Mouse (Mus musculus) heart, embryonic 13.5 days (tissue): Measurements from ENCODE around the gene Vti1a. TPM values are rescaled to one million over a fixed set of nuclear protein-coding genes. Genes with fewer than 3 reads are reported as not detected.
A peak's percentile ranks its signal among the peaks of the same experiment; 100 is the strongest.

Source experiments
- ATAC-seq: fragments of 200-750 bp; cut with Nextera tagmentation; 2 replicates; pipeline ENCODE4 v1.8.0; 2017; ENCODE audit warnings: moderate TSS enrichment; ENCODE audit not compliant: insufficient number of reproducible peaks, low FRiP score, low TSS enrichment; ENCODE audit errors: extremely low read depth
- H3K27ac ChIP-seq: fragments of 300-500 bp; sonication (generic); replicated peaks from 2 replicates; pipeline ENCODE4 v1.5.1; 2015; ENCODE audit warnings: moderate library complexity, mild to moderate bottlenecking, inconsistent platforms
- H3K27me3 ChIP-seq: fragments of 300-500 bp; sonication (generic); replicated peaks from 2 replicates; pipeline ENCODE4 v1.6.1; 2015; ENCODE audit warnings: mild to moderate bottlenecking, inconsistent platforms
- H3K36me3 ChIP-seq: fragments of 300-500 bp; sonication (generic); 2 replicates; pipeline ENCODE4 v1.6.1; 2015; ENCODE audit warnings: mild to moderate bottlenecking, inconsistent platforms
- H3K4me1 ChIP-seq: fragments of 300-500 bp; sonication (generic); 2 replicates; pipeline ENCODE4 v1.6.1; 2015; ENCODE audit warnings: inconsistent platforms
- H3K4me2 ChIP-seq: fragments of 300-500 bp; sonication (generic); 2 replicates; pipeline ENCODE4 v1.6.1; 2015; ENCODE audit warnings: inconsistent platforms, mild to moderate bottlenecking, moderate library complexity
- H3K4me3 ChIP-seq: fragments of 300-500 bp; sonication (generic); 2 replicates; pipeline ENCODE4 v1.5.1; 2015; ENCODE audit warnings: moderate library complexity, mild to moderate bottlenecking, inconsistent platforms
- H3K9ac ChIP-seq: fragments of 300-500 bp; sonication (generic); 2 replicates; pipeline ENCODE4 v1.6.1; 2015; ENCODE audit warnings: inconsistent platforms, mild to moderate bottlenecking, moderate library complexity
- H3K9me3 ChIP-seq: fragments of 300-500 bp; sonication (generic); 2 replicates; pipeline ENCODE4 v1.6.1; 2016; ENCODE audit warnings: inconsistent platforms
- WGBS: fragments of 180-500 bp; shearing (Covaris S2); methylation state at CpG from one replicate; pipeline ENCODE4 v1.1.7; 2015; ENCODE audit warnings: mixed read lengths; 5-methylcytosine and 5-hydroxymethylcytosine counted together
- polyA plus RNA-seq: library from polyadenylated mRNA; unstranded; fragments of >200 nt; fragmentation: Nextera tagmentation; extraction: Ambion mirVana; gene quantifications from 2 replicates; pipeline ENCODE4 v1.2.1, GENCODE M21; 2015

Vti1a gene
- polyA plus RNA-seq, 1 experiment from 2014 or later: 14.7 TPM

- no peak overlapping the region for H3K27ac ChIP-seq
- H3K9me3 ChIP-seq: no peaks in the 10 kb centered on the region
- WGBS: 46% methylated on average over 17 of the region's 17 CpGs
- no peaks in the 10 kb centered on the region for H3K36me3 ChIP-seq
- H3K4me3 ChIP-seq: no peak overlapping the region
- H3K4me2 ChIP-seq: peak overlapping the region; percentile 33
- H3K9ac ChIP-seq: no peak overlapping the region; the same call in 1 of the 2 replicates
- peaks cover 37% of the 10 kb centered on the region for H3K4me1 ChIP-seq
- ATAC-seq: no peak; the same call in 1 of the 2 replicates
- no peaks in the 10 kb centered on the region for H3K27me3 ChIP-seq
Observed at GRCm38 (mm10) chr19:55578094-55579085, 262.3 kb downstream of the Vti1a start.

- H3K36me3 ChIP-seq: no peaks in the 10 kb centered on the region
- H3K4me2 ChIP-seq: no peak overlapping the region
- WGBS: 76% methylated on average over 4 of the region's 4 CpGs
- no peak overlapping the region for H3K4me3 ChIP-seq
- no peaks in the 10 kb centered on the region for H3K9me3 ChIP-seq
- no peaks in the 10 kb centered on the region for H3K27me3 ChIP-seq
- no peak overlapping the region for H3K9ac ChIP-seq
- no peak overlapping the region for H3K27ac ChIP-seq
- peaks cover 37% of the 10 kb centered on the region for H3K4me1 ChIP-seq
- ATAC-seq: no peak
Observed at GRCm38 (mm10) chr19:55579310-55579709, 263.2 kb downstream of the Vti1a start.

DNA sequence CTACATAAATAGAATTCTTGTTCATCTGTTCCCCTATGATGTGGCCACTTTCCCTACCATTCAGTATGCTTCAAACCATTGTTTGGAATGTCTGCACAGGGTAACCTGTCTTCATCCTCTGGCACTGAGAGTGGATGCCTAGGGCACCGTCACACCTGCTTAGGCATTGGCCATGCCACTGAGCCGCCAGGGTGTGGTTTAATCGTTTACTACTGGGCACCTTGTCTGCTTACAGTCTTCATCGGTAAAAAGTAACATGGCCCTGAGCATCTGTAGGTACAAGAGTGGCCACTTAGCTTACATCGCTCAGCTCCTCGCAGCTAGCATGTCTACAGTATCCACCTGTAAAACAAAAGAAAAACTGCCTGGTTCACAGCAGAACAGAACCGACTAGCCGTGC lies 264.1 kb downstream of the Vti1a start:
- no peak for ATAC-seq
- WGBS: 87% methylated on average over 8 of the region's 8 CpGs

GRCm38 (mm10) chr19:55580667-55581066 lies 264.6 kb downstream of the Vti1a start:
- no peak for ATAC-seq
- Histone ChIP-seq H3K4me3 (no peak overlapping the region), H3K4me1 (peaks cover 43% of the 10 kb centered on the region), H3K9ac (no peak overlapping the region), H3K9me3 (no peaks in the 10 kb centered on the region), H3K36me3 (no peaks in the 10 kb centered on the region), H3K27me3 (no peaks in the 10 kb centered on the region), H3K4me2 (no peak overlapping the region), H3K27ac (no peak overlapping the region)
- 57% methylated on average over 6 of the region's 6 CpGs for WGBS

More for the DNA sequence above, 264.1 kb downstream of the Vti1a start:
- no peaks in the 10 kb centered on the region for H3K9me3 ChIP-seq
- peaks cover 38% of the 10 kb centered on the region for H3K4me1 ChIP-seq
- no peak overlapping the region for H3K4me3 ChIP-seq
- H3K36me3 ChIP-seq: no peaks in the 10 kb centered on the region
- H3K9ac ChIP-seq: no peak overlapping the region
- no peak overlapping the region for H3K4me2 ChIP-seq
- H3K27ac ChIP-seq: no peak overlapping the region
- H3K27me3 ChIP-seq: no peaks in the 10 kb centered on the region

- Histone ChIP-seq H3K27me3 (no peaks in the 10 kb centered on the region; the same call in 1 of the 2 replicates), H3K36me3 (no peaks in the 10 kb centered on the region), H3K4me2 (no peak overlapping the region), H3K9ac (no peak overlapping the region), H3K4me1 (peaks cover 34% of the 10 kb centered on the region), H3K9me3 (no peaks in the 10 kb centered on the region), H3K27ac (no peak overlapping the region), H3K4me3 (no peak overlapping the region)
- WGBS: 67% methylated on average over 13 of the region's 16 CpGs
- ATAC-seq: no peak
Observed at GRCm38 (mm10) chr19:55582896-55583653, 267.0 kb downstream of the Vti1a start.

GRCm38 (mm10) chr19:55585270-55586224 lies 269.5 kb downstream of the Vti1a start:
- no peaks in the 10 kb centered on the region for H3K36me3 ChIP-seq
- ATAC-seq: no peak
- H3K9me3 ChIP-seq: no peaks in the 10 kb centered on the region
- no peak overlapping the region for H3K9ac ChIP-seq
- no peak overlapping the region for H3K4me2 ChIP-seq
- 56% methylated on average over 18 of the region's 18 CpGs for WGBS
- peaks cover 21% of the 10 kb centered on the region for H3K4me1 ChIP-seq
- peaks cover 8% of the 10 kb centered on the region; the same call in 1 of the 2 replicates for H3K27me3 ChIP-seq
- H3K4me3 ChIP-seq: no peak overlapping the region
- H3K27ac ChIP-seq: no peak overlapping the region

DNA sequence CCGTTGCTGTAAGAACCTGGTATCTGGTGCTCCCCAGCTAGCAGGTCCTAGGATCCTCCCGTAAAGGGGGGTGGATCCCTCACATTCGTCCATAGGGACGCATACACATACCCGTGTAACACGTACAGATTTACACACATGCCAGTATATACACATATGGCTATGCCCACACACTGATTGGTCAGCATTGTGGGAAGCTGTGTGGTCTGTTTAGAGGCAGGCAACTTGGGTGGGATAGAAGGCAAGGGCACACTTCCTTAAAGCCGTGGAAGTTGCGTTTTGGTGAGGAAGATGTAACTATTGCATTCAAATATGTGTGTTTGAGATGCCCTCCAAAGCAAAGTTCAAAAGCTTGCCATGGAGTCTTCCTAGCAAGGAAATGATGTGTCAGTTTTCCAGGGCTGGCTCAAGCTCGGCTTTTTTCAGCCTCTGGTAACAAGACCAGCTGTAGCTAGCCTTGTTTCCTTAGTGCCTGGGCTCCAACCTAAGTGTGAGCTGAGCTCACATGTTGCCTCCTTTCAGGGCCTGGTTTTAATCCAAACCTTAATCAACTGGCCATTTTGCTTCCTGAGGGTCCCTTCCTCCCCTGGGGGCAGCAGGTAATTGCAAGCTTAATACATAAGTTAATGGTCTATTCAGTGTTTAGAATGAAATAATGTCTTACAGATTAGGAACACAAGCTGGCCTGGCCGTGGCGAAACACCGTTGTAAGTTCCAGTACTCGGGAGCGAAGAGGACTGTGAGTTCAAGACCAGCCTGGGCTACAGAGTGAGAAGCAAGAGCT lies 271.7 kb downstream of the Vti1a start:
- no peaks in the 10 kb centered on the region for H3K36me3 ChIP-seq
- H3K27ac ChIP-seq: no peak overlapping the region
- H3K27me3 ChIP-seq: peaks cover 8% of the 10 kb centered on the region; the same call in 1 of the 2 replicates
- H3K4me2 ChIP-seq: no peak overlapping the region
- H3K4me1 ChIP-seq: peaks cover 13% of the 10 kb centered on the region
- no peaks in the 10 kb centered on the region for H3K9me3 ChIP-seq
- WGBS: 80% methylated on average over 14 of the region's 14 CpGs
- H3K9ac ChIP-seq: no peak overlapping the region
- H3K4me3 ChIP-seq: no peak overlapping the region
- no peak for ATAC-seq

DNA sequence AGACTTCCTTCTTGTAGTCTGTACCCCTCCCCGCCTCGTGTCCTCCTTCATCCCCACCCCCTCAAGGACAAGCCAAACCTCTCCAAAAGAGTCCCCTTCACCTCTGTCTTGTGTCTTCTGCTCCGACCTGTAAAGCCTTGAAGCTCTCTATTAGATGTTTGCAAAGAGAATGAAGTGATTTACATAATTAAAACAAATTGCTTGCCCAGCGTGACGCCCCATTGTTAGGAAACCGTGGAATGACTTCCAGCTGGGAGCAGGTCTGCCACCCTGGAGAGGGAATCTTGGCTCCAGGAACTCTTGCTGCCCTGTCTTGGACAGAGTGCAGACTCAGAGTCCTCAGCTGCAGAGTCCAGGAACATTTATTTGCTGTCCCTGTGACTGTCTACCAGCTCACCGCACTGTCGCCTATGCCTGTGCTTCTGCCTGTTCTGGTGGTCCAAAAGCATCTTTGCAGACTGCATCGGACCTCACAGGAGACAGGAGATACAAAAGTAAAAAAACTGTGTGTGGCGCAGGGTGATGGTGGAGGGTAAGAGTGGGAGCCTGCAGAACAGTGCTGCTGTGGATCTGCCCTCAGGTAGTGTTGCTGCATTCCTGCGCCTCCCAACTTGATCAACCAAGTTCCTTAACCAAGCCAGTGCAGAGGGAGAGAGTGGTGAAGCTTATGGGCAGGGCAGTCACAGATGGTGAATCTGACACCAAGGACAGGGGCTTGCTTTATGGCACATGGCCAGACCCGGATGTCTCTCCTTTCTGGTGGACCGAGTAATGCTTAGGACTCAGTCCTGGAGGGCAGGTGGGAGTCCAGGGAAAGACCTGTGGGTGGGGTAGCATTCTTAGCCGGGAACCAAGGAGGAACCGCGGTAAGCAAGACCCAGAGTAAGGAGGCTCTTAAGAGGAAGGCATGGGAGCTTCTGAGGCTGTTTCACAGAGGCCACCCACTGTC lies 273.1 kb downstream of the Vti1a start:
- Histone ChIP-seq H3K27ac (no peak overlapping the region), H3K36me3 (no peaks in the 10 kb centered on the region), H3K9me3 (no peaks in the 10 kb centered on the region), H3K4me3 (no peak overlapping the region), H3K4me1 (peaks cover 25% of the 10 kb centered on the region), H3K4me2 (no peak overlapping the region), H3K27me3 (peaks cover 8% of the 10 kb centered on the region; the same call in 1 of the 2 replicates), H3K9ac (no peak overlapping the region)
- WGBS: 56% methylated on average over 16 of the region's 16 CpGs
- ATAC-seq: no peak

DNA sequence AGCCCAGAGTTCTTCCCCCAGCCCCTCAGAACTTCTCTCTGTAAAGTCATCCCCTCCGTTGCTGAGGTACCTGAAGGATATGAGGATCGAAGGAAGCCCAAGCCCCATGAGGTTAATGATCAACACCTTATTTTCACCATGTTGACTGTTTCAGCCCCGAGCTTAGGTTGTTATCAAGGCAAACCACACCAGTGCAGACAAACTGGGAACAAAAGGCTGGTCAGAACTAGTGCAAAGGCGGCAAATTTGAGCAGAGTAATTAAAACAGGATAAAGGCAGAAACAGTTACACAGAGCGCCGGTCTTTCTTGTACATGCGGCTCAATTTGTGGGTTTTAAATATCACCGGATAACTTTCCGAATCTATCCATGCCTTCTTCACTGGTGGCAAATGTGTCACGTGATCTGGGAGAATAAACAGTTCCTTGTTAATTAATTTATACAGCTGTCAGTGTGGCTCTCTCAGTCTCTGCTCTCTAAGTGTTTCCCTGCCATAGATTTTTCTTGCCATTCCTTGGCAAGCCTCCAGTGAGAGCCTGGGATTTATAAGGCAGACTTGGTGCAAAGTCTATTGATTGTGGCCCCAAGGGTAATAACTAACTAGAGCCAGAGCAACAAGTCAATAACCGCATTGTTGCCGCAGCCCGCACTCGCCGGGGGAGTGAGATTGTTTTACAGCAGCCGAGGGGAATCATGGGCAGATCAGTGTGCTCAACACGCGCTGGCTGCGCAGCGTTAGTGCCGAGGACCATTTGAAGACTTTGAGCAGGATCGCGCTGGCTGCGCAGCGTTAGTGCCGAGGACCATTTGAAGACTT lies 277.0 kb downstream of the Vti1a start:
- Histone ChIP-seq H3K4me3 (no peak overlapping the region), H3K9ac (no peak overlapping the region), H3K9me3 (no peaks in the 10 kb centered on the region), H3K4me2 (peak overlapping the region; percentile 19), H3K27ac (0 out of 2 replicates have a peak overlapping the region, but pooled peaks have one; percentile 12), H3K27me3 (peaks cover 8% of the 10 kb centered on the region; the same call in 1 of the 2 replicates), H3K36me3 (no peaks in the 10 kb centered on the region), H3K4me1 (peaks cover 49% of the 10 kb centered on the region)
- 65% methylated on average over 26 of the region's 26 CpGs for WGBS
- ATAC-seq: no peak
